Mouse (Mus musculus) bone marrow macrophage, adult 2 months (primary cell): ENCODE measurements around the gene Sdc3.

Experiments used
- CTCF ChIP-seq: IDR thresholded peaks from 2 replicates; pipeline ENCODE4 v1.5.1; 2012; ENCODE audit warnings: low read depth, mild to moderate bottlenecking, low read length, moderate library complexity
- POLR2A ChIP-seq: IDR thresholded peaks from 2 replicates; pipeline ENCODE4 v1.6.1; 2012; ENCODE audit warnings: mild to moderate bottlenecking, low read depth, low read length, borderline replicate concordance

DNA sequence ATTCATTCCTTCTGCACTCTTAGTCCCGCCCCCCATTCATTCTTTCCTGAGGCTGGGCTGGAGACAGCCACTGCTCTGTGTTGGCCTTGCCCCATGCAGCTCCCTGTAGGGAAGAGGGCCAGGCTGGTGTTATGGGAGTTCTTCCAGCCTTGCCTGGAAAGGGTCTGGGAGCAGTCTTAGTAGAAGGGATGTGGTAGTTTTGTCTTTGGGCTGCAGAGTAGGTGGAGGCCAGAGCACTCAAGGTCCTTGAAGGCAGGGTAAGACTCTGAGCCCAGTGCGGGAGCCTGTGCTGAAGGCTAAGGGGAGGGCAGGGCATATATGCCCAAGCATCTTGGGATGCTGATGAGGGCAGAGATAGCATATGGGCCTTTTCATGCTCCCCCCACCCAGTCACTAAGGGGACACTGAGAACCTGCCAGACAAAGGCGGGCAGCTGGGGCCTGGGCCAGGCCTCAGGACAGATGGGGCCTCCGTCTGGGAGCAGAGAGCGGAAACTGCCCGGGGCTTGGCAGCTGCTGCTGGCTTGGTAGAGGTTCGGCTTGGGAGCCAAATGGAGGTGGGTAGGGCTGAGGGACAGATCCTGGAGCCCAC lies 12.5 kb downstream of the Sdc3 start:
- TF ChIP-seq POLR2A (no peak), CTCF (no peak)
